Mouse (Mus musculus) C2C12 (cell line): ENCODE data around the gene Shb. TPM values are rescaled to one million over a fixed set of nuclear protein-coding genes. Genes with fewer than 3 reads are reported as not detected.

Experiments
- H3K27me3 ChIP-seq: one replicate; pipeline ENCODE4 v1.6.1; 2011; ENCODE audit not compliant: control insufficient read depth, insufficient read depth, insufficient read length
- H3K36me3 ChIP-seq: one replicate; pipeline ENCODE4 v1.6.1; 2011; ENCODE audit not compliant: control insufficient read depth, insufficient read depth
- H3K4me3 ChIP-seq: one replicate; pipeline ENCODE4 v1.5.1; 2011; ENCODE audit warnings: mild to moderate bottlenecking, control low read depth; ENCODE audit not compliant: poor library complexity, insufficient read depth, severe bottlenecking
- H3K79me2 ChIP-seq: one replicate; pipeline ENCODE4 v1.6.1; 2011; ENCODE audit not compliant: control insufficient read depth, insufficient read depth
- H3K79me3 ChIP-seq: one replicate; pipeline ENCODE4 v1.6.1; 2011; ENCODE audit warnings: low read depth, control low read depth
- H3ac ChIP-seq: one replicate; pipeline ENCODE3; 2011; ENCODE audit warnings: low read depth; ENCODE audit not compliant: control insufficient read depth, insufficient read length
- CEBPB ChIP-seq: IDR thresholded peaks from one replicate; pipeline ENCODE4 v1.6.1; 2011; ENCODE audit warnings: low read depth, mild to moderate bottlenecking, control low read depth, moderate library complexity
- CTCF ChIP-seq: IDR thresholded peaks from one replicate; pipeline ENCODE4 v1.5.1; 2011; ENCODE audit not compliant: control insufficient read depth, insufficient read depth, insufficient read length
- FOSL1 ChIP-seq: IDR thresholded peaks from one replicate; pipeline ENCODE4 v1.8.0; 2011; ENCODE audit warnings: mild to moderate bottlenecking, low read length; ENCODE audit not compliant: poor library complexity, insufficient read depth, severe bottlenecking
- MAX ChIP-seq: IDR thresholded peaks from one replicate; pipeline ENCODE4 v1.6.1; 2011; ENCODE audit warnings: mild to moderate bottlenecking, control low read depth
- MYOD1 ChIP-seq: IDR thresholded peaks from one replicate; pipeline ENCODE4 v1.6.1; 2011; ENCODE audit warnings: low read depth; ENCODE audit not compliant: control insufficient read depth, insufficient read length
- MYOG ChIP-seq: IDR thresholded peaks from one replicate; pipeline ENCODE4 v1.6.1; 2011; ENCODE audit not compliant: control insufficient read depth, insufficient read length; ENCODE audit errors: extremely low read depth
- USF1 ChIP-seq: IDR thresholded peaks from one replicate; pipeline ENCODE4 v1.6.1; 2011; ENCODE audit warnings: low read depth, mild to moderate bottlenecking, control low read depth, moderate library complexity
- microRNA-seq: library from miRNA; unstranded; fragments of <30 nt; microRNA quantifications from one replicate; pipeline ENCODE4, GENCODE M21; 2019; ENCODE audit warnings: borderline microRNAs expressed
- polyA plus RNA-seq: library from polyadenylated mRNA; unstranded; fragments of >200 nt; fragmentation: generic; extraction: Trizol; gene quantifications from one replicate; pipeline ENCODE4 v1.2.1, GENCODE M21; 2012; ENCODE audit warnings: missing spikeins

Shb gene
- polyA plus RNA-seq, 1 experiment = 35.1 TPM

DNA sequence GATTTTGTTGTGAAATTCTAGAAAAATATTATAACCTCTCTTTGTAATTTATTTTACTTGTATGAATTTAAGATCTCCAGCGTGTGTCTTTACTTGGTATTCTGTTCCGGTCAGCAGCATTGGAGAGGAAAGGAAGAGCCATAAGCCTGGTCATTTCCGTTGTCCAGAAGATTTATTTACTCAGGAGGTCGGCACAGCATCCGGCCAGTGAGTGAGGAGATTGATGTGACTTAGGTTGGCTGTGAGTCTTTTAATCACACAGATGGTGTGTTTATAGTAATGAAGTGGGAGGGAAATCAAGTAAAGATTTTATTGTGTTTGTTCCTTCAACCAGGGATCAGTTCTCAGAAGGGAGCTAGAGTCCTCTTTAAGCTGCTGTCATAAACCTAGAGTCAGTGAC is 157.4 kb downstream of the Shb start:
- Histone ChIP-seq H3K79me3 (no peaks in the 10 kb centered on the region), H3K79me2 (no peaks in the 10 kb centered on the region), H3K27me3 (no peaks in the 10 kb centered on the region), H3ac (no peak overlapping the region), H3K4me3 (no peak overlapping the region), H3K36me3 (peaks cover 64% of the 10 kb centered on the region)
- TF ChIP-seq CTCF (no peak), MAX (no peak), CEBPB (no peak), MYOG (no peak), FOSL1 (no peak), USF1 (no peak), MYOD1 (no peak)

Small RNA genes within 50 kb of the gene (microRNA-seq; reads per million reads assigned to microRNA genes)
- gene Gm22518 (not detected), gene Gm25692 (not detected)

Other genes with a start within 250 kb of the Shb start
- gene Trmt10b, start 235.3 kb downstream of the Shb start, polyA plus RNA-seq = 4.1 TPM
- 10.8 TPM for gene Dcaf10, start 190.4 kb downstream of the Shb start, polyA plus RNA-seq
- gene Exosc3, start 189.7 kb downstream of the Shb start, polyA plus RNA-seq = 55.3 TPM
- gene Slc25a51, start 123.7 kb downstream of the Shb start, polyA plus RNA-seq = 42.4 TPM